Mouse (Mus musculus): ENCODE results near the gene Gmcl1. TPM values are rescaled to one million over a fixed set of nuclear protein-coding genes. Genes with fewer than 3 reads are reported as not detected.

Gene Gmcl1
- polyA plus RNA-seq, 1 experiment from 2014 or later, result 14.4 TPM

DNA sequence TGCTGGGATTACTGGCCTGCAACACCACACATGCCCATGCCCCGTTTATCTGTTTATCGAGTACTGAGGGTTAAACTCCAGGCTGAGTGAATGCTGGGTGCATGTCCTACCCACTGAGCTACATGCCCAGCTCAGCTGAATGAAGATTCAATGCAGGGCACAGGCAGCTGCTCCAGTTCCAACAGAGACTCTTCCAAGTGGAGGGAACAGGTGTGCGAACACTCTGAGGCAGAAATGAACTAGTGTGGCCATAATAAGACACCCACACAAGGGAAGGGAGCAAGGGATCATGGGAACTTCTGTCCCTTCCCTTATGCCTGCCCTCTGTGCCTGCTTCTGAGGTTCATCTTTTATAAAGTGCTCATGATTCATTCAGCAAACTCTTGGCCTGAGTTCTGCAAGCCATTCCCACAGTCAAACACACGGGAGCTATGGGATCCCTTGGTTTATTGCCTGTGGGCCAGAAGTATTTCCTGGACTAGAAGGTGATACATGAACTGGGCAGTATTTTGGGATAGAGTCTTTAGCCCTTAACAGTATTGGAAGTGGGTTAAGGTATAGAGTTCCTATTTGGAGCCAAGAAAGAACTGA, 35.1 kb upstream of the Gmcl1 start:
- Histone ChIP-seq H3K4me1 (replicated peaks) (no peaks in the 10 kb centered on the region), H3K27ac (no peak overlapping the region), H3K36me3 (no peaks in the 10 kb centered on the region), H3K9ac (no peak overlapping the region), H3K9me3 (replicated peaks) (no peaks in the 10 kb centered on the region), H3K4me2 (no peak overlapping the region), H3K4me3 (no peak overlapping the region), H3K27me3 (no peaks in the 10 kb centered on the region)
- ATAC-seq (replicated peaks; ENCODE audit: insufficient number of reproducible peaks, insufficient read depth, low FRiP score, low read depth), result no peak
- WGBS, result 79% methylated on average over 4 of the region's 4 CpGs

DNA sequence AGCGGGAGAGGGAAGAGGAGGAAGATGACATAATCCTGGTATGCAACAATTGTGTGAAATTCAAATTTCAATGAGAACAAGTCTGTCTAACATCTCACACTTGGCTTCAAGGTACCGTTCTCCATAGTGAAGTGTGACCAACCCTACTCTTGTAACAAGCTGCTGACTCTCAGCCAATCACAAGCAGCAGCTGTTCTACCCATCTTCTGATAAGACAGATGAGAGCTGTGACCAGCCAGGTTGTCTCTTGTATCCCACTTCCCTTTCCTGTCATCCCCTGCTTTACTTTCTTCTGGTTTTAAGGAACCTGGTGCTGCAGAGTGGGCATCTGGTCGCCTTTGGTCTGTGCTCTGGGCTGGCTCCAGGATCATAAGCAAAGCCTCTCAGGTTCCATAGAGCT, 34.3 kb upstream of the Gmcl1 start:
- Histone ChIP-seq H3K9me3 (replicated peaks) (no peaks in the 10 kb centered on the region), H3K4me2 (no peak overlapping the region), H3K4me3 (no peak overlapping the region), H3K9ac (no peak overlapping the region), H3K27me3 (no peaks in the 10 kb centered on the region), H3K36me3 (no peaks in the 10 kb centered on the region), H3K27ac (no peak overlapping the region), H3K4me1 (replicated peaks) (no peaks in the 10 kb centered on the region)
- ATAC-seq (replicated peaks; ENCODE audit: insufficient number of reproducible peaks, insufficient read depth, low FRiP score, low read depth), result no peak
- WGBS, result 59% methylated on average over 3 of the region's 3 CpGs

DNA sequence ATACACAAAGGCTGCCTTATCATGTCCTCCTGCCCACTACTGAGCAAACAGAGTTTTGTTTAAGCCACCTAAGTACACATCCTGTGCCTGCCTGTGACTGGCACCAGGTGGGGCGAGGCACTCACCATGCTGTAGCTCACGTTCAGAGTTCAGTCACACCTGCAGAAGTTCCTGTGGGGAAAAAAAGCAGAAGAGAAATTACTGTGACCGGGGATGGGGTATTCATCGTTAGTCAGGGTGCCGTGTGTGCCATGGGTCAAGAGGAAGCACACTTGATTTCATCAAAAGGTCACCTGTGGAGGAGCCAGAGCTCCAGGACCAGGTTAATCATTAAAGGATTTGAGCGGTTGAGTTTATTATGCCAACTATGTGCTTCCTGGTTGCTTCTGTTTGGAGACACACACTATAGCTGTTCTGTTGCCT, 32.5 kb upstream of the Gmcl1 start:
- no peak overlapping the region for H3K9ac ChIP-seq
- ATAC-seq (replicated peaks; ENCODE audit: insufficient number of reproducible peaks, insufficient read depth, low FRiP score, low read depth), result no peak
- H3K4me2 ChIP-seq, result no peak overlapping the region
- H3K4me3 ChIP-seq, result no peak overlapping the region
- H3K4me1 ChIP-seq (replicated peaks), result no peaks in the 10 kb centered on the region
- WGBS, result 62% methylated on average over 6 of the region's 6 CpGs
- no peaks in the 10 kb centered on the region for H3K36me3 ChIP-seq
- no peaks in the 10 kb centered on the region for H3K9me3 ChIP-seq (replicated peaks)
- no peak overlapping the region for H3K27ac ChIP-seq
- H3K27me3 ChIP-seq, result no peaks in the 10 kb centered on the region

DNA sequence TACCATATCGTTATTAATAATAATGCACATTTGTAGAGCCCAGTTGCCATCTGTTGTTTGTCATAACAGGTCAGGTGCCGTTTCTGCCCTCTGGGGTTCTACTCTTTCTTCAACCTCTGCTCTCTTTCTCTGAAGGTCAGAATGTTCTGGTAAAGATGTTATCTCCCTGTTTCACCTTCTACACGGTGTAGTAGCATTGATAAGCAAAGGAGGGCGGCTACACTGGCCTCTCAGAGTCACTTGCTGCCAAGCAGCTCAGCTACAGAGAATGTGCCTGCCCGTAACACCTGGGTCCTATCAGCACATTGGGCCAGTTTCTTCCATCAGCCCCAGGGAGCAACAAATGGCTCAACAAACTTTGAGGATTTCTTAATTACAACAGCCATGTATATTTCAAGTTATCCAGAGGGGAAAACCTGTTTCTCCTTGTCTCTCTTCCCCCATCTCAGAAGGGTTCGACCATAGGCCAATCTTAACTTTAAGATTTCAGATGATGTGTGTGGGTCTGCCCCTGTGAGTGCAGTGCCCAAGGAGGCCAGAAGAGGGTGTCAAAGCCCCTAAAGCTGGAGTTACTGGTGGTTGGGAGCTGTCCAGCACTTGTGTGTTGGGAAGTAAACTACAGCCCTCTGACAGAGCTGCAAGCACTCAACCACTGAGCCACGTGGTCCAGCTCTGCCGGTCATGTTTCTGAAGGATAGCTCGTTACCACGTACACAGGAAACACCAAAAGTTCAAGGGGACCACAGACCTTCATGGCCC, 21.1 kb upstream of the Gmcl1 start:
- Histone ChIP-seq H3K4me1 (replicated peaks) (no peaks in the 10 kb centered on the region), H3K27ac (no peak overlapping the region), H3K4me3 (no peak overlapping the region), H3K9ac (no peak overlapping the region), H3K4me2 (no peak overlapping the region), H3K36me3 (peaks cover 10% of the 10 kb centered on the region; the same call in 1 of the 2 replicates), H3K9me3 (replicated peaks) (no peaks in the 10 kb centered on the region), H3K27me3 (no peaks in the 10 kb centered on the region)
- no peak for ATAC-seq (replicated peaks; ENCODE audit: insufficient number of reproducible peaks, insufficient read depth, low FRiP score, low read depth)
- WGBS, result 84% methylated on average over 10 of the region's 10 CpGs

DNA sequence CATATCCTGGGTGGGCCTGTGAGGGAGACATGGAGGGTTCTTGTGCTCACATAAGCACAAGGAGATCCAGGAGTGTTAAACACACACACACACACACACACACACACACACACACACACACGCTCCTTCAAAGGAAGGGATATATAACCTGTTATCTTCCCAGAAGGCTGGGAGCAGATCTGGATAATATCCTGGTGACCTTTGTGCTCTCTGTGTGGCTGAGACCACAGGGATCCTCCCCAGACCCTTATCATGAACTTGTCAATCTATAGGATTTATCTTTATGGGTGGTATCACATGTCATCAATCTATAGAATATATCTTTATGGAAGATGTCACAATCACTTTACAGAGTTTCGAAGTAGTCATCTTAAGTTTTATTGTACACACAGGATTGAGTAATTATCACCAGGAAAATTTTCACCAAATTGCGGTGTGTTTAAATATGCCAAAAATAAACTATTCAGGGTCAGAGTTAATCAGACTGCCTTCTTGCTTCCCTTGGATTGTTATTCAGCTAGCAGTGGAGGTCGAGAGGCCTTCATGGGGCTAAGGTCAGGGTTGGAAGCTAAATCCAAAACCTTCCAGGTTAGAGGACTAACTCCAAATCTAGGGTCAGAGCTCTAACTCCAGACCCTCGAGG, 19.8 kb upstream of the Gmcl1 start:
- Histone ChIP-seq H3K27me3 (no peaks in the 10 kb centered on the region), H3K9ac (no peak overlapping the region), H3K27ac (no peak overlapping the region), H3K9me3 (replicated peaks) (no peaks in the 10 kb centered on the region), H3K4me2 (no peak overlapping the region), H3K4me1 (replicated peaks) (no peaks in the 10 kb centered on the region), H3K36me3 (peaks cover 10% of the 10 kb centered on the region; the same call in 1 of the 2 replicates), H3K4me3 (no peak overlapping the region)
- 63% methylated on average over 5 of the region's 5 CpGs for WGBS
- ATAC-seq (replicated peaks; ENCODE audit: insufficient number of reproducible peaks, insufficient read depth, low FRiP score, low read depth), result no peak

DNA sequence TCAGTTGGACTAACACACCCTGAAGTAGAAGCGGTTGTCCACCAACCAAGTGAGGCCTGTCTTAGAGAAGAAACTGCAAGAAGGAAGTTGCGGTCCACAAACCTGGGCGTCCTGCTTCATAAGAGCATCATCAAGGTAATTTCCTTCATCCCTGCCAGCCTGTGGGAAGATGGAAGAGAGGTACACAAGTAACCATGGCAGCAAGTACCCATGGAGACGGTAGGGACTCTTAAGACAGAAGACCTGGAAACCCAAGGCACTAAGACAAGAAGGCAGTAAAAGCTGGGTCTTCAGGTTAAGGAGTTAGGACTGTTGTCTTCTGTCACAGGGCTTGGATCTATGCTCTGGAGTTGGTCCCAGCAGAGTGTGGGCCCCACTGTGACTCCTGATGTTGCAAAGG, 17.8 kb upstream of the Gmcl1 start:
- H3K27ac ChIP-seq, result no peak overlapping the region
- no peaks in the 10 kb centered on the region for H3K27me3 ChIP-seq
- H3K4me2 ChIP-seq, result no peak overlapping the region
- peaks cover 10% of the 10 kb centered on the region; the same call in 1 of the 2 replicates for H3K36me3 ChIP-seq
- H3K4me3 ChIP-seq, result no peak overlapping the region
- no peak overlapping the region for H3K9ac ChIP-seq
- WGBS, result 89% methylated on average over 4 of the region's 4 CpGs
- no peak for ATAC-seq (replicated peaks; ENCODE audit: insufficient number of reproducible peaks, insufficient read depth, low FRiP score, low read depth)
- no peaks in the 10 kb centered on the region for H3K4me1 ChIP-seq (replicated peaks)
- no peaks in the 10 kb centered on the region for H3K9me3 ChIP-seq (replicated peaks)

DNA sequence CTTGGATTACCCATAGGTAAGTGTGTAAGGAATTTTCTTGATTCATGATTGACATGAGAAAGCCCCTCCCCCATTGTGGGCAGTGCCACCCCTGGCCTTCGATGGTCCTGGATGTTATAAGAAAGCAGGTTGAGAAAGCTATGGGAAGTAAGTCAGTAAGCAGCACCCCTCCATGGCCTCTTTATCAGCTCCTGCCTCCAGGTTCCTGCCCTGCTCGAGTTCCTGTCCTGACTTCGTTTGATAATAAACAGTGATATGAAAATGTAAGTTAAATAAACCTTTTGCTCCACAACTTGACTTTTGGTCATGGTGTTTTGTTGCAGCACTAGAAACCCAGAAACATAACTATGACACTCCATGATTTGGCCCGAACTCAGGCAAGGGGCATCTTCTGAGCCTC, 16.6 kb upstream of the Gmcl1 start:
- H3K4me2 ChIP-seq, result no peak overlapping the region
- H3K4me3 ChIP-seq, result no peak overlapping the region
- H3K4me1 ChIP-seq (replicated peaks), result no peaks in the 10 kb centered on the region
- peaks cover 8% of the 10 kb centered on the region; the same call in 1 of the 2 replicates for H3K36me3 ChIP-seq
- H3K27ac ChIP-seq, result no peak overlapping the region
- no peak for ATAC-seq (replicated peaks; ENCODE audit: insufficient number of reproducible peaks, insufficient read depth, low FRiP score, low read depth)
- WGBS, result 60% methylated on average over 4 of the region's 4 CpGs
- H3K27me3 ChIP-seq, result no peaks in the 10 kb centered on the region
- no peaks in the 10 kb centered on the region for H3K9me3 ChIP-seq (replicated peaks)
- H3K9ac ChIP-seq, result no peak overlapping the region

DNA sequence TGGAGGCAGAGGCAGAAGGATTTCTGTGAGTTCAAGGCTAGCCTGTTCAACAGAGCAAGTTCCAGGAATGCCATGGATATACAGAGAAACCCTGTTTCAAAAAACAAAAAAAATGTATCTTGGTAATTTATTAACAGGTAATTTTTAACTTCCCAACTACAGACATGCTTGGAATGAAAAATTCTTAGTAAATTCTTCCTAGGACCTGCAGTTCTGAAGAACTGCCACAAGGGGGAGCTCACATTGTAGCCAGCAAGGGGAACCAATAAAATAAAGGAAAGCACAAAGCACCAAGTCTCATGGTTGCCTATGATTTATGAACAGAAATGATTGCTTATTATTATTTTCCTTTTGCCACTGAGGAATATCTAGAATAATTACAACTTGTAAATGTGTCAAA, 14.0 kb upstream of the Gmcl1 start:
- H3K36me3 ChIP-seq, result peaks cover 3% of the 10 kb centered on the region; the same call in 1 of the 2 replicates
- H3K4me3 ChIP-seq, result no peak overlapping the region
- ATAC-seq (replicated peaks; ENCODE audit: insufficient number of reproducible peaks, insufficient read depth, low FRiP score, low read depth), result no peak
- no peaks in the 10 kb centered on the region for H3K27me3 ChIP-seq
- H3K4me1 ChIP-seq (replicated peaks), result no peaks in the 10 kb centered on the region
- H3K27ac ChIP-seq, result no peak overlapping the region
- H3K4me2 ChIP-seq, result no peak overlapping the region
- no peak overlapping the region for H3K9ac ChIP-seq
- H3K9me3 ChIP-seq (replicated peaks), result no peaks in the 10 kb centered on the region

DNA sequence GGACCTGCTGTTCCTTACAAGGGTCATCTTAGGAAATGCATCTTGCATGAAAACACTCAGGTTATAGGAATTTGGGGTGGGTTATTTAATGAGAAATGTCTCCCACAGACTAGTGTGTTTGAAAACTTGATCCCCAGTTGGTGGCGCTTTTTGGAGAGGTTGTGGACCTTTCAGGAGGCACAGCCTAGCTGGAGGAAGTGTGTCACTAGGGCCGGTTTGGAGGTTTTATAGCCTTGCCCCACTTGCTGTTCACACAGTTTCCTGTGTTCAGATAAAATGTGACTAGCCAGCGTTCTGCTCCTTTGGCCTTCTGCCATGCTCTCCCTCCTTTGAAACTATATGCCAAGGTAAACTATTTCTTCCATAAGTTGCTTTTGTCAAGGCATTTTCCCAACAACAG, 7.5 kb upstream of the Gmcl1 start:
- Histone ChIP-seq H3K27ac (no peak overlapping the region), H3K4me3 (no peak overlapping the region), H3K9me3 (replicated peaks) (no peaks in the 10 kb centered on the region), H3K9ac (no peak overlapping the region), H3K27me3 (no peaks in the 10 kb centered on the region), H3K4me1 (replicated peaks) (no peaks in the 10 kb centered on the region), H3K4me2 (no peak overlapping the region), H3K36me3 (peaks cover 3% of the 10 kb centered on the region; the same call in 1 of the 2 replicates)
- WGBS, result 28% methylated on average over 3 of the region's 3 CpGs
- ATAC-seq (replicated peaks; ENCODE audit: insufficient number of reproducible peaks, insufficient read depth, low FRiP score, low read depth), result no peak

DNA sequence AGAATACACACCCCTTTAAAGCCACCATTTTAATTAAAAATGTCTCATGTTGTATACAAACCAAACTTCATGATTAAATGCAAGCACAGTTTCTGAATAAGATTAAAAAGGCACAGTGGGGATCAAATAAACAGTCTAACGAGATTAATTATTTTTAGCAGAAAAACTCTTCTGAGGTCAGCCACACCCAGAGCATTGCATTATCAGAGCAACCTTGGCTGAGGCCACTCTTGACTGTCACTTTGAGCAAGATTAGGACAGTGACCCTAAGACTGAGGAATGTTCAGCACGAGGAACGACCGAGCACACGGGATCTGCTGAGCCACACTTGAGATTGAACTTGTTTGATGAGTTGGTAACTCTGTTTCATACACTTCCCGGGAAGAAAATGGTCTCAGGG, 3.6 kb upstream of the Gmcl1 start:
- no peak overlapping the region for H3K9ac ChIP-seq
- H3K4me3 ChIP-seq, result no peak overlapping the region
- no peak overlapping the region for H3K4me2 ChIP-seq
- ATAC-seq (replicated peaks; ENCODE audit: insufficient number of reproducible peaks, insufficient read depth, low FRiP score, low read depth), result no peak
- no peaks in the 10 kb centered on the region for H3K9me3 ChIP-seq (replicated peaks)
- H3K4me1 ChIP-seq (replicated peaks), result peaks cover 14% of the 10 kb centered on the region
- H3K36me3 ChIP-seq, result no peaks in the 10 kb centered on the region; the same call in 1 of the 2 replicates
- 42% methylated on average over 6 of the region's 6 CpGs for WGBS
- H3K27ac ChIP-seq, result no peak overlapping the region
- H3K27me3 ChIP-seq, result no peaks in the 10 kb centered on the region

DNA sequence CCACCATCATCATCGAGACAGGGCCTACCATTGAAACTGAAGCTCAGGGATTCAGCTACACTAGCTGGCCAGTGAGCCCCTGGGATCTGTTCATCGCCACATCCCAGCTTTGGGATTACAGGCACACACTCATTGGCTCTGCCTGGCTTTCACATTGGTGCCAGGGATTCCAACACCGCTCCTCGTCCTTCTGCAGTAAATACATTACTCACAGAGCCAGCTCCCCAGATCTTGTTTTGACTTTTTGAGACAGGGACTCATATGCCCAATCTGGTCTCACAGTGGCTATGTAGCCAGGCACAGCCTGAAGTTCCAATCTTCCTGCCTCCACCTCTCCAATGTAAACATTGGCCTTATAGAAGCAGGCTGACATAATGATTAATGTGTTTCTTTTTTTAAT, 3.1 kb upstream of the Gmcl1 start:
- whole genome bisulfite sequencing, result 79% methylated on average over 4 of the region's 4 CpGs

More for the DNA sequence above, 3.1 kb upstream of the Gmcl1 start:
- Histone ChIP-seq H3K4me1 (replicated peaks) (peaks cover 16% of the 10 kb centered on the region), H3K4me2 (no peak overlapping the region), H3K4me3 (no peak overlapping the region), H3K27me3 (no peaks in the 10 kb centered on the region), H3K36me3 (no peaks in the 10 kb centered on the region; the same call in 1 of the 2 replicates), H3K27ac (no peak overlapping the region), H3K9me3 (replicated peaks) (no peaks in the 10 kb centered on the region), H3K9ac (no peak overlapping the region)
- ATAC-seq (replicated peaks; ENCODE audit: insufficient number of reproducible peaks, insufficient read depth, low FRiP score, low read depth), result no peak
